Mouse (Mus musculus) testis, postnatal 14 days (tissue): Measurements from ENCODE around the gene Lcn2.

ENCODE experiments used
- DNase-seq: peaks from one replicate; pipeline ENCODE4 v3.0.0; 2021; ENCODE audit warnings: low spot score

Lcn2 gene

DNA sequence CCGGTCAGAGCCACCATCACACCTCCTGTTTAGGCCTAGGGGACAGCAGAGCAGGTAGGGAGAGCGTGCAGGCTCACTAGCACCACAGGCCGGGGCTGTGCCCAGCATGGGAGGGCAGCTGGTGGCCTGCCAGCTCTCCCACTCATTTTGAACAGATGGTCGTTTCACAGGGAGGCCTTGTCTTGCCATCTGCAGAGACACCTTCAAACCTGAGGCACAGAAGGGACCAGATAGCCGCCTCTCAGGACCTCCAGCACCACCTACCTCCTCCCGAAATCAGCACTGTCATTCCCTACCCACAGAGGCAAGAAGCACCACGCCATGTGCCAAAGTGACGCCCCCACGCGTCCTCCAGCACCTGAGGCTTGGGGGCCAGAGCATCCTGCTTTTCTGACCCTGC lies 44.0 kb downstream of the Lcn2 start:
- DNase-seq = no peak

DNA sequence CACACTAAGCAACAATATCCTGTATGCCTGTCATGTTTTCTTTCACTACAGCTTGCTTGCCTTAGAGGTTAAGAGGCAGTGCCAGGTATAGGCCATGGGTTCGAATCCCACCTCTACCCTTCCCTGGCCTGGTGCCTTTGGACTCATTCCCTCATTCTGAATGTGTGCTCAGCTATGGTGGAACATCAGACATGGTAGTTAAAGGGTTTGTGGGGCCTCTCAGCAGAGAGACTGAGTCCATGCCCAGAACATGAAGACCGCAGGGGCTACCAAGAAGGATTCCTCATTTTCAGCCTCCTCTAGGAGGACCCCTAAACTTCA lies 44.7 kb downstream of the Lcn2 start:
- DNase-seq = no peak

DNA sequence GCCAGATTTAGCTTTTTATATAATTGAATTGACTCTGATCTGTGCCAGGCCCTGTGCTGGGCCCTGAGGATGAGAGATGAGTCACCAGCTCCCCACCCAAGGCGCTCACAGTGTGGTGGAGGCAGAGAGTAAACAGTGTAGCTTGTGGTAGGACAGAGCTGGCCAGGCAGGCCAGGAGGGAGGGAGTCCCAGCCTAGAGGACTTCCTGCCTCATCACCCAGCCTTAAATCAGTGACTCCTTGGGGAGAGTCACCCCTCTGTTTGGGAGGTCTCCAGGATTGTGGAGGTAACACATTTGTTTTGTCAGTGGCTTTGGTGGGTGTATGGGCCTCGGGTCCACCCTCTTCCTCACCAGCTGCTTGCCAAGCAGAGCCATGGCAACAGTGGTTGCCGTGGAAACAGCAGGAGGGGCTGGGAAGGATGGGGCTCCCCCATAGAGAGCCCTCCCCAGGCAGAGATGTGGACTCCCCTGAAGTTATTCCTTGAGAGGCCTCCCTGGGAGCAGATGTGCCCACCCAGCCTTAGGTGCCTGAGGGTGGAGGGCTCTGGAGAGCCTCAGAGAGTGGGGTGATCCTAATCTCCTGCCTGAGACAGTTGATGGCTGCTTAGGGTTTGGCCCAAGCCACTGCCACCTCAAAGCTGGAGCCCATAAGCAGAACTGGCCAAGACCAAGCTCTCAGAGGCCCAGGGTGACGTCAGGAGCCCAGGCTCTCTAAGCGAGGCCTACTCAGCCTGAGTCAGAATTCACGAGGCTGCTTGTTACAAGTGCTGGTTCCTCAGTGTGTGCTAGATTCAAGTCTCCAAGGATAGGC lies 45.3 kb downstream of the Lcn2 start:
- no peak for DNase-seq

DNA sequence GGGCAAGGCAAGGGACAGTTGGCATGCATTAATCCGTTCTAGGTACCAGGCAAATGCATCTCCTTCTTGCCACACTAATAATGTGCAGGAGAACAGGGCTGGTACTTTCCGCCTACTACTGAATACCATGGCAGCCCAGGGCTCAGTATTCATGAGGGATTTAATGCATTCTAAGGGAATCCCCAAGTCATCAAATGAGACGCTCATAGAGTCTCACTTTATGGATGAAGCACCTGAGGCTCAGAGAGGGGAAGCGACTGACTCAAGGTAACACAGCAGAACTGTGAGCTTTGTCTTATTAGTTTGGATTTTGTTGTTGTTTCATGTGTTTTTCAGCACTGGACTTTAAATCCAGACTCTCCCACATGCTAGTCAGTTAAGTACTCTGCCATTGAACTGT lies 46.0 kb downstream of the Lcn2 start:
- no peak for DNase-seq

DNA sequence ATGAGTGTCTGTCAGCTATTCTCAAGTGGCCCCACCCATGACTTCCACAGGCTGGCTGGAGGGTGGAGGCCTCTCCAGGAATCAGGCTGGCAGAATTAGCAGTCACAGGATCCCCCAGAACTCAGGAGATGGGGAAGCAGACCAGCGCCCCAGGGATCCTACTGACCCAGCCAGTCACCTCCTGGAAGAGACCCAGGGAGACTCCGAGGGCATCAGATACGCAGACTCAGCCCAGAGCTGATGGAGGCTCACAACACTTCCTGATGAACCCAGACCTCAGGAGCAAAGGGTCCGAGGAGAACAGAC lies 46.5 kb downstream of the Lcn2 start:
- DNase-seq = no peak

DNA sequence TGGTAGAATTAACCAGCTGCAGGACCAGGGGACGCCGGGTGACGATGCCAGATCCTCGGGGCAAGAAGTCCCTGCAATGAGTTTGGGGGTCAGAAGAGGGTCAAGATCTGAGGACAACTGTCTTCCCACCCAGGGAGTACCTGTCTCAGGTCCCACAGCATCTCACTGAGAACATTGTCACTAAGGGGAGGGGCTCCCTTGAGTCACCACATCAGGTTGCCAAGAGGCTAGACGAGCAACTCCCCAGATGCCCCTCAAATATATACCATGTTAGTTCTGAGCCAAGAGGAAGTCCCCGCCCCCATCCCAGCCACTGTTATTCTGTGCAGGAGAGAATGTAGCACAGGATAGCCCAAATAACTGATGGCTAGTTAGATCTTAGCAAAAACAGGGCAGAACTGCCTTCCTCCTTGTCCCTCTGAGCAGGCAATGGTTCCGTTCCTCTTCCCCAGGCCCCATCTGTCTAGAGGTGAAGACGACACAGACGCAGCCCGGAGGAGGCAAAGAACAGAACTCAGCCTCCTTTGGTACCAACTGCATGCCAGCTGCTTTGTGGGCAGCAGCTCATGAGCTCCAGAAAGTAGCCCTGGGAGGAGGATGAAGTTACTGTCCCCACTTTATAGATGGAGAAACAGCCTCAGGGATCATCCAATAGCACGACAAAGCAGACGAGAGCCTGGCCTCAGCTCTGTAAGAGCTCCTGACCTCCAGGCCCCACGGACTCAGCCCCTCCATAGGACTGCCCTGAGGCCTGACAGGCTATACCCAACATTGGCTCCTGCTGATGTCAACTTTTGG lies 47.0 kb downstream of the Lcn2 start:
- no peak for DNase-seq

DNA sequence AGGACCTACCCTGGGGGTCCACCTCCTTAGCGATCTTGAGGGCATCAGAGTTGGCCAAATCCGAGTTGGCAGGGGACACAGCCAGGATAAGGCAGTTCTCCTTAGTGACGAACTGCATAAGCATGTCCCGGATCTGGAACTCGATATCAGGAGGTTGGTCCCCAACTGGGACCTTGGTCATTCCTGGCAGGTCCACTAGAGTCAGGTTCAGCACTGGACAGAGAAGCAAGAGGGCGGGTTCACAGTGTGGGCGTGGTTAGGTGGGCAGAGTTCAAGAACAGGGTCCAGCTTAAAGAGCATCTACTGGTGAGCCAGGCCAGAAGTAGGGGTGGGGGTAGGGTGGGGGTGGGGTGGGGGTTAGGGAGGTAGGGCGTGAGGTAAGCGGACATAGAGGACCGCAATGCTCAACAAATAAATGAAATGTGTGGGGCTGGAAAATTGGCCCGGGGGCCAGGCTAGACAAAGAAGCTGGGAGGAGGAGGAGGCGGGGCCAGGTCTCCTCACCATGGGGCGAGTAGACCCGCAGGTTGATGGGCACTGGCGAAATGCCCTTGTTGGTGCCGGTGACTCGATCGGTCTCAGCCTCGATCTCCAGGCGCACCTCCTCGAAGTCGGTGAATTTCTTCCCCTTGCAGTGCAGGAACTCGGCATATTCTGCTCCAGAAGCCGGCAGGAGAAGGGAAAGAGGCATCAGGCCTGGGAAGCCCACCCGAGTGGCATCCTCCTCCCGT lies 48.0 kb downstream of the Lcn2 start:
- no peak for DNase-seq

DNA sequence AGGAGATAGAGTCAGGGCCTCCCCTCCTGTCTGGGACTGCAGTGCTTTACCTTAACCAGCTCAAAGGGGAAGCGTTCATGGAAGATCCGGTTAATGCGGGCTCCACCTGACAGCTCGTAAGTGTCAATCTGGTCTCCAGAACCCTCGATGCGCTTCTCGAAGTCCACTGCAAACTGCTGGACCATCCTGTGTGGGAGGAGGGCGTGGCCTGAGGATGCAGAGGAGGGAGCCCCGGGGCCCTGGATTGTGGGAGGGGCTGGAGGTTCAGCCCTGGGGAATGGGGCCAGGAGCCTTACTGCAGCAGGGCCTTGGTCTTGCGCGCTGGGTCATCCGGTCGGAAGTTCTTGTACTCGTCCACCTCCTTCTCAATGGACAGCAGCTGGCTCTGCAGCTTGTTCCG lies 52.2 kb downstream of the Lcn2 start:
- DNase-seq = no peak
